Mouse (Mus musculus) neural tube, embryonic 12.5 days (tissue): Measurements from ENCODE around the gene Olfr1459. TPM values are rescaled to one million over a fixed set of nuclear protein-coding genes. Genes with fewer than 3 reads are reported as not detected.

Source experiments
- ATAC-seq: fragments of 200-750 bp; cut with Nextera tagmentation; 2 replicates; pipeline ENCODE4 v1.8.0; 2017; ENCODE audit warnings: low read depth, mild to moderate bottlenecking, moderate TSS enrichment, moderate library complexity; ENCODE audit not compliant: low FRiP score
- H3K27ac ChIP-seq: fragments of 300-500 bp; sonication (generic); 2 replicates; pipeline ENCODE4 v1.5.1; 2016
- H3K27me3 ChIP-seq: fragments of 300-500 bp; sonication (generic); replicated peaks from 2 replicates; pipeline ENCODE4 v1.6.1; 2016; ENCODE audit warnings: mild to moderate bottlenecking
- H3K36me3 ChIP-seq: fragments of 300-500 bp; sonication (generic); 2 replicates; pipeline ENCODE4 v1.6.1; 2016; ENCODE audit warnings: mild to moderate bottlenecking
- H3K4me1 ChIP-seq: fragments of 300-500 bp; sonication (generic); 2 replicates; pipeline ENCODE4 v1.6.1; 2016
- H3K4me2 ChIP-seq: fragments of 300-500 bp; sonication (generic); replicated peaks from 2 replicates; pipeline ENCODE4 v1.6.1; 2016; ENCODE audit warnings: mild to moderate bottlenecking
- H3K4me3 ChIP-seq: fragments of 300-500 bp; sonication (generic); 2 replicates; pipeline ENCODE4 v1.5.1; 2016
- H3K9ac ChIP-seq: fragments of 300-500 bp; sonication (generic); 2 replicates; pipeline ENCODE4 v1.6.1; 2016; ENCODE audit warnings: mild to moderate bottlenecking
- H3K9me3 ChIP-seq: fragments of 300-500 bp; sonication (generic); 2 replicates; pipeline ENCODE4 v1.6.1; 2016; ENCODE audit warnings: mild to moderate bottlenecking
- WGBS: fragments of 180-500 bp; shearing (Covaris S2); methylation state at CpG from one replicate; pipeline ENCODE4 v1.1.7; 2016; 5-methylcytosine and 5-hydroxymethylcytosine counted together
- polyA plus RNA-seq: library from polyadenylated mRNA; unstranded; fragments of >200 nt; fragmentation: Nextera tagmentation; extraction: Ambion mirVana; gene quantifications from 2 replicates; pipeline ENCODE4 v1.2.1, GENCODE M21; 2016

Gene Olfr1459
- not detected in 2 replicates for polyA plus RNA-seq

DNA sequence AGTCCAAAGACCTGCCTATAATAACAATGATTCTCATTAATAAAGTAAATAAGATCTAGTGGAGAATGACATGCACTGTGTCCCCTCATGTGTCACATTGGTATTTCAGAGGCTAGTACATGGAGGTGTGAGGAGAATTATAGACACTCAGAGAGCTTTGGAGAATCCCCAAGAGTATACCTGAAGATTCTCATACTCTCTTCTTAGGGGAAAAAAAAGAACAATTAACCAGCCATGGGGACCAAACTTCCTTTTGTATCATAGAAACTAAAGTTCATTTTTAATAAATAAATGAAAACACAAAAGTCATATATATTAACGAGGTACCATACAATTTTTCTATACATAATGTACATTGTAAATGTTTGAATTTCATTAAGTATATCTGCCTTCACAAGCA, at the start of gene Olfr1459:
Olfr1459 (minus strand) TSS at position 101 of the 400 bp plus-strand sequence.
- Histone ChIP-seq H3K4me1 (no peaks in the 10 kb centered on the region), H3K36me3 (no peaks in the 10 kb centered on the region), H3K9ac (no peak within 1 kb of the TSS), H3K27ac (no peak within 1 kb of the TSS), H3K4me2 (no peak within 1 kb of the TSS), H3K9me3 (peaks cover 15% of the 10 kb centered on the region), H3K4me3 (no peak within 1 kb of the TSS), H3K27me3 (no peaks in the 10 kb centered on the region)
- no peak for ATAC-seq
- WGBS: 82% methylated on average over 1 of the region's 1 CpGs

DNA sequence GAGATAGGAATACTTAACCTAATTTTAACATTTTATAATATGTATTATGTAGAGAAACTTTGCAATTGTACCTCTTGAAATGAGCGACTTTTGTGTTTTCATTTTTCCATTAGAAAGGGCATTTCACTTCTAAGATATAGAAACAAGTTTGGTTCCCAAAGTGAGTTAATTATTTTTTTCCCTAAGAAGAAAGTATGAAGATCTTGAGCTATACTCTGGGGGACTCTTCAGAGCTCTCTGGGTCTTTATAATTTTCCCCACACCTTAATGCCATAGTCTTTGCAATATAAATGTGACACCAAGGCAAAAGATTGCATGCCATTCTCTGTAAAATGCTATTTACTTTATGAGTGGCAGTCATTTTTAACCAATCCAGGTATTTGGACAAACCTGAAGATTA, 36.1 kb upstream of the Olfr1459 start, which contains the start of gene Olfr1462:
Olfr1462 (plus strand) TSS at position 301 of the 400 bp plus-strand sequence.
- H3K27me3 ChIP-seq: no peaks in the 10 kb centered on the region
- no peak within 1 kb of the TSS for H3K9ac ChIP-seq
- H3K27ac ChIP-seq: no peak within 1 kb of the TSS
- H3K4me1 ChIP-seq: no peaks in the 10 kb centered on the region
- H3K4me3 ChIP-seq: no peak within 1 kb of the TSS
- WGBS: 83% methylated on average over 1 of the region's 1 CpGs
- H3K9me3 ChIP-seq: peaks cover 18% of the 10 kb centered on the region
- H3K36me3 ChIP-seq: no peaks in the 10 kb centered on the region
- no peak for ATAC-seq
- H3K4me2 ChIP-seq: no peak within 1 kb of the TSS

DNA sequence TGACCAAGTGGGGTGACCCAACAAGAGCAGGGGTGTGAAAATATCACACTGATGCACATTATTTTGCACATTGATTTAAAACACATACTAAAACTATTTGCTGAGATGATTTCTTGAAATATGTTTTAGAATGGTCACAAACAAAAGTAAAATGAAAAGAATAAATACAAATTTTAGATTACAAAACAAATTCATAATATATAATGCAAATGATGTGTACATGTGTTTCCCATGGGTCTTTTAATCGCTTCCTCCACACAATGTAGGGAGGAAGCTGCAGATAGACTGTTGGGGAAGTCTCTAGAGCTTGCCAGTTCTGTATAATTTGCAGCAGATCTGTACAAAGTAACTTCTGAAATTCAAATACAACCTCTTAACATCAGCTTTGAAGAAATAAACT, 13.4 kb upstream of the Olfr1459 start, which contains the start of gene Olfr1461:
Olfr1461 (plus strand) TSS at position 301 of the 400 bp plus-strand sequence.
- 0 out of 2 replicates have a peak, but pooled peaks cover 4% of the 10 kb centered on the region for H3K9me3 ChIP-seq
- H3K9ac ChIP-seq: no peak within 1 kb of the TSS
- H3K4me3 ChIP-seq: no peak within 1 kb of the TSS
- no peaks in the 10 kb centered on the region for H3K27me3 ChIP-seq
- no peaks in the 10 kb centered on the region for H3K36me3 ChIP-seq
- 55% methylated on average over 1 of the region's 1 CpGs for WGBS
- no peak within 1 kb of the TSS for H3K27ac ChIP-seq
- no peak within 1 kb of the TSS for H3K4me2 ChIP-seq
- ATAC-seq: no peak
- H3K4me1 ChIP-seq: no peaks in the 10 kb centered on the region

DNA sequence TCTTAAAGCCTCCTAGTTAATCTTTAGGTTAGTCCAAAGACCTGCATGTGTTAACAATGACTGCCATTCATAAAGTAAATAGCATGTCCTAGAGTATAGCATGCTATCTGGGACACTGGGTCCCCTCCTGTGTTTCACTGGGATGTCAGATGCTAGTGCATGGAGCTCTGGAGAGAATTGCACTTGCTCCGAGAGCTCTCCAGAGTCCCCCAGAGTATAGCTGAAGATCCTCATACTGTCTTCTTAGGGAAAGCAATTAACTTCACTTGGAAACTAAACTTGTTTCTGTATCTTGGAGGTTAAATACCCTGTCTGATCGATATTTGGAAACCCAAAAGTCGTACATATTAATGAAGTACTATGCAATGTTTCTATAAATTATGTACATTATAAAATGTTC, 42.7 kb downstream of the Olfr1459 start, which contains the start of gene Olfr1458:
Olfr1458 (minus strand) TSS at position 101 of the 400 bp plus-strand sequence.
- H3K4me2 ChIP-seq: no peak within 1 kb of the TSS
- ATAC-seq: no peak
- no peak within 1 kb of the TSS for H3K4me3 ChIP-seq
- H3K27me3 ChIP-seq: no peaks in the 10 kb centered on the region
- no peak within 1 kb of the TSS for H3K9ac ChIP-seq
- H3K27ac ChIP-seq: no peak within 1 kb of the TSS
- H3K36me3 ChIP-seq: no peaks in the 10 kb centered on the region
- H3K4me1 ChIP-seq: no peaks in the 10 kb centered on the region
- WGBS: 87% methylated on average over 3 of the region's 3 CpGs
- H3K9me3 ChIP-seq: peaks cover 20% of the 10 kb centered on the region; the same call in 1 of the 2 replicates

DNA sequence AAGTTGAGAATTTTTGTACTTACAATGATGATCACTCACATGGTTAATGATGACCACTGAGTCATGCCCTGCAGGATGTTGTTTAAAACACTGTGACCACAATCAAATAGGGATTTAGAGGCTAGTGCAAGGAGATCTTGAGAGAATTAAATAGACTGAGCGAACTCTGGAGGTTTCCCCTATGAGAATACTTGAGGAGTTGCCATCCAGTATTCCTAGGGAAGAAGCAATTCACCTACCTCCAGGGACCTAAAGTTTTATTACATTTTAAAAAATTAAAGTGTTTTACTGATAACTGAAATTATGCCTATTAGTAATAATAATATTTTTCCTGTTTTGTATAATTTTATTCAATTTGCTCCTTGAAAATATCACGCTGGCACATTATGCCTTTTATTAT, 51.6 kb downstream of the Olfr1459 start, which contains the start of gene Olfr1457:
Olfr1457 (minus strand) TSS at position 101 of the 400 bp plus-strand sequence.
- no peaks in the 10 kb centered on the region for H3K36me3 ChIP-seq
- 79% methylated on average over 2 of the region's 2 CpGs for WGBS
- no peak within 1 kb of the TSS for H3K4me3 ChIP-seq
- no peaks in the 10 kb centered on the region for H3K27me3 ChIP-seq
- no peak within 1 kb of the TSS for H3K27ac ChIP-seq
- no peak for ATAC-seq
- H3K9ac ChIP-seq: no peak within 1 kb of the TSS
- H3K4me2 ChIP-seq: no peak within 1 kb of the TSS
- no peaks in the 10 kb centered on the region for H3K4me1 ChIP-seq
- H3K9me3 ChIP-seq: peaks cover 7% of the 10 kb centered on the region; the same call in 1 of the 2 replicates

DNA sequence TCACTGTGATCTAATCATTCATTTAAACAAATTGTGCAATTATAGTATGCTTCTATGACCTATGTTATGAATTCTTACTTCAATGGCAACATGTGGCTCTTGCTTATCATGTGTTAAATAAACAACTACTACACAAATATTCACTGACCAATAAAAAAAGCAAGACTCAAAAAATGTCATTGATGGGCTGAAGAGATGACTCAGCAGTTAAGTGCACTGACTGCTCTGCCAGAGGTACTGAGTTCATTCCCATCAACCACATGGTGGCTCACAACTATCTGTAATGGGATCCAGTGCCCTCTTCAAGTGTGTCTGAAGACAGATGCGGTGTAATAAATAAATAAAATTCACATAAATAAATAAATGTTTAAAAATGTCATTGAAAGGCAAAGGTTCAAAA, 55.4 kb downstream of the Olfr1459 start:
- 81% methylated on average over 1 of the region's 1 CpGs for WGBS
- Histone ChIP-seq H3K9ac (no peak overlapping the region), H3K4me1 (no peaks in the 10 kb centered on the region), H3K4me3 (no peak overlapping the region), H3K4me2 (no peak overlapping the region), H3K27me3 (no peaks in the 10 kb centered on the region), H3K9me3 (peaks cover 16% of the 10 kb centered on the region; the same call in 1 of the 2 replicates), H3K27ac (no peak overlapping the region), H3K36me3 (no peaks in the 10 kb centered on the region)
- no peak for ATAC-seq

Other genes with a start within 250 kb of the Olfr1459 start
- not detected in 2 replicates for gene Olfr1447, start 245.8 kb downstream of the Olfr1459 start, polyA plus RNA-seq
- gene Olfr1448, start 225.1 kb downstream of the Olfr1459 start, polyA plus RNA-seq: not detected in 2 replicates
- gene Olfr1449, start 218.7 kb downstream of the Olfr1459 start, polyA plus RNA-seq: not detected in 2 replicates
- not detected in 2 replicates for gene Olfr1450, start 199.3 kb downstream of the Olfr1459 start, polyA plus RNA-seq
- not detected in 2 replicates for gene Olfr1451, start 154.5 kb downstream of the Olfr1459 start, polyA plus RNA-seq
- gene Olfr1453, start 121.2 kb downstream of the Olfr1459 start, polyA plus RNA-seq: not detected in 2 replicates
- gene Olfr1454, start 88.9 kb downstream of the Olfr1459 start, polyA plus RNA-seq: not detected in 2 replicates
- gene Olfr1457, start 51.7 kb downstream of the Olfr1459 start, polyA plus RNA-seq: not detected in 2 replicates
- gene Olfr1458, start 42.8 kb downstream of the Olfr1459 start, polyA plus RNA-seq: not detected in 2 replicates
- gene Olfr1461, start 13.5 kb upstream of the Olfr1459 start, polyA plus RNA-seq: not detected in 2 replicates
- gene Olfr1462, start 36.2 kb upstream of the Olfr1459 start, polyA plus RNA-seq: not detected in 2 replicates
- gene Olfr1463, start 81.8 kb upstream of the Olfr1459 start, polyA plus RNA-seq: not detected in 2 replicates
- gene Olfr1465, start 166.0 kb upstream of the Olfr1459 start, polyA plus RNA-seq: not detected in 2 replicates
- not detected in 2 replicates for gene Olfr1466, start 189.3 kb upstream of the Olfr1459 start, polyA plus RNA-seq
- gene Olfr1467, start 212.7 kb upstream of the Olfr1459 start, polyA plus RNA-seq: not detected in 2 replicates